Mouse (Mus musculus): ENCODE results near the gene Vwce. TPM values are rescaled to one million over a fixed set of nuclear protein-coding genes. Genes with fewer than 3 reads are reported as not detected.

Vwce gene
- polyA plus RNA-seq, 1 experiment from 2014 or later: 1.1 TPM

- ATAC-seq (ENCODE audit: insufficient number of reproducible peaks, insufficient read depth, low FRiP score, low read depth): peak; percentile 53; the same call in 1 of the 2 replicates
- no peaks in the 10 kb centered on the region for H3K36me3 ChIP-seq (ENCODE audit: control insufficient read depth, insufficient read depth, low read length)
- no peak overlapping the region for H3K27ac ChIP-seq (ENCODE audit: low read length)
- H3K4me3 ChIP-seq (ENCODE audit: low read depth, low read length): no peak overlapping the region
- no peaks in the 10 kb centered on the region for H3K9me3 ChIP-seq (ENCODE audit: control insufficient read depth, low read depth, low read length)
- no peak overlapping the region for H3K4me2 ChIP-seq (replicated peaks; ENCODE audit: low read depth, low read length)
- WGBS: 79% methylated on average over 5 of the region's 5 CpGs
- no peaks in the 10 kb centered on the region for H3K4me1 ChIP-seq (ENCODE audit: control insufficient read depth, insufficient read depth, low read length)
- no peaks in the 10 kb centered on the region for H3K27me3 ChIP-seq (ENCODE audit: control insufficient read depth, insufficient read depth, low read length)
- no peak overlapping the region for H3K9ac ChIP-seq (replicated peaks; ENCODE audit: low read depth, low read length)
Observed at GRCm38 (mm10) chr19:10661373-10661772, 27.4 kb downstream of the Vwce start.

- WGBS: 84% methylated on average over 2 of the region's 2 CpGs
- H3K36me3 ChIP-seq (ENCODE audit: control insufficient read depth, insufficient read depth, low read length): no peaks in the 10 kb centered on the region
- no peaks in the 10 kb centered on the region for H3K4me1 ChIP-seq (ENCODE audit: control insufficient read depth, insufficient read depth, low read length)
- no peak overlapping the region for H3K4me2 ChIP-seq (replicated peaks; ENCODE audit: low read depth, low read length)
- H3K27ac ChIP-seq (ENCODE audit: low read length): no peak overlapping the region
- H3K9me3 ChIP-seq (ENCODE audit: control insufficient read depth, low read depth, low read length): no peaks in the 10 kb centered on the region
- no peaks in the 10 kb centered on the region for H3K27me3 ChIP-seq (ENCODE audit: control insufficient read depth, insufficient read depth, low read length)
- no peak for ATAC-seq (ENCODE audit: insufficient number of reproducible peaks, insufficient read depth, low FRiP score, low read depth)
- no peak overlapping the region for H3K9ac ChIP-seq (replicated peaks; ENCODE audit: low read depth, low read length)
- no peak overlapping the region for H3K4me3 ChIP-seq (ENCODE audit: low read depth, low read length)
Observed at GRCm38 (mm10) chr19:10661919-10662318, 27.9 kb downstream of the Vwce start.

- H3K27ac ChIP-seq (ENCODE audit: low read length): no peak overlapping the region
- no peaks in the 10 kb centered on the region for H3K4me1 ChIP-seq (ENCODE audit: control insufficient read depth, insufficient read depth, low read length)
- H3K27me3 ChIP-seq (ENCODE audit: control insufficient read depth, insufficient read depth, low read length): no peaks in the 10 kb centered on the region
- H3K9ac ChIP-seq (replicated peaks; ENCODE audit: low read depth, low read length): no peak overlapping the region
- H3K4me3 ChIP-seq (ENCODE audit: low read depth, low read length): no peak overlapping the region
- WGBS: 78% methylated on average over 3 of the region's 3 CpGs
- ATAC-seq (ENCODE audit: insufficient number of reproducible peaks, insufficient read depth, low FRiP score, low read depth): no peak
- H3K9me3 ChIP-seq (ENCODE audit: control insufficient read depth, low read depth, low read length): no peaks in the 10 kb centered on the region
- H3K36me3 ChIP-seq (ENCODE audit: control insufficient read depth, insufficient read depth, low read length): no peaks in the 10 kb centered on the region
- H3K4me2 ChIP-seq (replicated peaks; ENCODE audit: low read depth, low read length): no peak overlapping the region
Observed at GRCm38 (mm10) chr19:10662665-10663064, 28.7 kb downstream of the Vwce start.

GRCm38 (mm10) chr19:10665093-10665492 lies 31.1 kb downstream of the Vwce start:
- ATAC-seq (ENCODE audit: insufficient number of reproducible peaks, insufficient read depth, low FRiP score, low read depth): 0 out of 2 replicates have a peak, but pooled peaks have one; percentile 24
- 61% methylated on average over 3 of the region's 3 CpGs for WGBS

GRCm38 (mm10) chr19:10665499-10665898 lies 31.5 kb downstream of the Vwce start:
- no peak overlapping the region for H3K4me2 ChIP-seq (replicated peaks; ENCODE audit: low read depth, low read length)
- no peaks in the 10 kb centered on the region for H3K4me1 ChIP-seq (ENCODE audit: control insufficient read depth, insufficient read depth, low read length)
- no peaks in the 10 kb centered on the region for H3K36me3 ChIP-seq (ENCODE audit: control insufficient read depth, insufficient read depth, low read length)
- no peak overlapping the region for H3K4me3 ChIP-seq (ENCODE audit: low read depth, low read length)
- no peaks in the 10 kb centered on the region for H3K27me3 ChIP-seq (ENCODE audit: control insufficient read depth, insufficient read depth, low read length)
- no peak overlapping the region for H3K27ac ChIP-seq (ENCODE audit: low read length)
- peak; percentile 64; the same call in 1 of the 2 replicates for ATAC-seq (ENCODE audit: insufficient number of reproducible peaks, insufficient read depth, low FRiP score, low read depth)
- WGBS: 12% methylated on average over 2 of the region's 2 CpGs
- no peaks in the 10 kb centered on the region for H3K9me3 ChIP-seq (ENCODE audit: control insufficient read depth, low read depth, low read length)
- no peak overlapping the region for H3K9ac ChIP-seq (replicated peaks; ENCODE audit: low read depth, low read length)

More at GRCm38 (mm10) chr19:10665093-10665492, 31.1 kb downstream of the Vwce start:
- Histone ChIP-seq H3K4me3 (ENCODE audit: low read depth, low read length) (no peak overlapping the region), H3K36me3 (ENCODE audit: control insufficient read depth, insufficient read depth, low read length) (no peaks in the 10 kb centered on the region), H3K4me2 (replicated peaks; ENCODE audit: low read depth, low read length) (no peak overlapping the region), H3K27me3 (ENCODE audit: control insufficient read depth, insufficient read depth, low read length) (no peaks in the 10 kb centered on the region), H3K27ac (ENCODE audit: low read length) (no peak overlapping the region), H3K9ac (replicated peaks; ENCODE audit: low read depth, low read length) (no peak overlapping the region), H3K9me3 (ENCODE audit: control insufficient read depth, low read depth, low read length) (no peaks in the 10 kb centered on the region), H3K4me1 (ENCODE audit: control insufficient read depth, insufficient read depth, low read length) (no peaks in the 10 kb centered on the region)

GRCm38 (mm10) chr19:10671319-10671718 lies 37.3 kb downstream of the Vwce start:
- Histone ChIP-seq H3K27me3 (ENCODE audit: control insufficient read depth, insufficient read depth, low read length) (no peaks in the 10 kb centered on the region), H3K9ac (replicated peaks; ENCODE audit: low read depth, low read length) (no peak overlapping the region), H3K36me3 (ENCODE audit: control insufficient read depth, insufficient read depth, low read length) (no peaks in the 10 kb centered on the region), H3K4me1 (ENCODE audit: control insufficient read depth, insufficient read depth, low read length) (no peaks in the 10 kb centered on the region), H3K4me3 (ENCODE audit: low read depth, low read length) (no peak overlapping the region), H3K4me2 (replicated peaks; ENCODE audit: low read depth, low read length) (no peak overlapping the region), H3K27ac (ENCODE audit: low read length) (no peak overlapping the region), H3K9me3 (ENCODE audit: control insufficient read depth, low read depth, low read length) (no peaks in the 10 kb centered on the region)
- WGBS: 77% methylated on average over 4 of the region's 4 CpGs
- no peak for ATAC-seq (ENCODE audit: insufficient number of reproducible peaks, insufficient read depth, low FRiP score, low read depth)

GRCm38 (mm10) chr19:10671854-10672417 lies 37.9 kb downstream of the Vwce start:
- Histone ChIP-seq H3K4me3 (ENCODE audit: low read depth, low read length) (no peak overlapping the region), H3K27me3 (ENCODE audit: control insufficient read depth, insufficient read depth, low read length) (no peaks in the 10 kb centered on the region), H3K27ac (ENCODE audit: low read length) (no peak overlapping the region), H3K4me2 (replicated peaks; ENCODE audit: low read depth, low read length) (no peak overlapping the region), H3K4me1 (ENCODE audit: control insufficient read depth, insufficient read depth, low read length) (no peaks in the 10 kb centered on the region), H3K9me3 (ENCODE audit: control insufficient read depth, low read depth, low read length) (no peaks in the 10 kb centered on the region), H3K36me3 (ENCODE audit: control insufficient read depth, insufficient read depth, low read length) (no peaks in the 10 kb centered on the region), H3K9ac (replicated peaks; ENCODE audit: low read depth, low read length) (no peak overlapping the region)
- WGBS: 58% methylated on average over 9 of the region's 9 CpGs
- no peak for ATAC-seq (ENCODE audit: insufficient number of reproducible peaks, insufficient read depth, low FRiP score, low read depth)

- ATAC-seq (ENCODE audit: insufficient number of reproducible peaks, insufficient read depth, low FRiP score, low read depth): no peak
- Histone ChIP-seq H3K9me3 (ENCODE audit: control insufficient read depth, low read depth, low read length) (no peaks in the 10 kb centered on the region), H3K27me3 (ENCODE audit: control insufficient read depth, insufficient read depth, low read length) (no peaks in the 10 kb centered on the region), H3K27ac (ENCODE audit: low read length) (no peak overlapping the region), H3K9ac (replicated peaks; ENCODE audit: low read depth, low read length) (no peak overlapping the region), H3K4me1 (ENCODE audit: control insufficient read depth, insufficient read depth, low read length) (no peaks in the 10 kb centered on the region), H3K36me3 (ENCODE audit: control insufficient read depth, insufficient read depth, low read length) (no peaks in the 10 kb centered on the region), H3K4me2 (replicated peaks; ENCODE audit: low read depth, low read length) (no peak overlapping the region), H3K4me3 (ENCODE audit: low read depth, low read length) (no peak overlapping the region)
- WGBS: 47% methylated on average over 1 of the region's 1 CpGs
Observed at GRCm38 (mm10) chr19:10673275-10673674, 39.3 kb downstream of the Vwce start.

GRCm38 (mm10) chr19:10676656-10677055 lies 42.6 kb downstream of the Vwce start:
- Histone ChIP-seq H3K9me3 (ENCODE audit: control insufficient read depth, low read depth, low read length) (no peaks in the 10 kb centered on the region), H3K4me1 (ENCODE audit: control insufficient read depth, insufficient read depth, low read length) (no peaks in the 10 kb centered on the region), H3K27me3 (ENCODE audit: control insufficient read depth, insufficient read depth, low read length) (no peaks in the 10 kb centered on the region), H3K36me3 (ENCODE audit: control insufficient read depth, insufficient read depth, low read length) (no peaks in the 10 kb centered on the region), H3K4me3 (ENCODE audit: low read depth, low read length) (no peak overlapping the region), H3K27ac (ENCODE audit: low read length) (no peak overlapping the region), H3K9ac (replicated peaks; ENCODE audit: low read depth, low read length) (no peak overlapping the region), H3K4me2 (replicated peaks; ENCODE audit: low read depth, low read length) (no peak overlapping the region)
- WGBS: 82% methylated on average over 16 of the region's 16 CpGs
- ATAC-seq (ENCODE audit: insufficient number of reproducible peaks, insufficient read depth, low FRiP score, low read depth): no peak

Measured in stomach, embryonic 14.5 days (tissue).